Mouse (Mus musculus) left cerebral cortex, postnatal 10 days (tissue): ENCODE results near the gene Pla2g5. TPM values are rescaled to one million over a fixed set of nuclear protein-coding genes. Genes with fewer than 3 reads are reported as not detected.

Experiments used
- DNase-seq, 2 experiments: peaks; one replicate each; pipeline ENCODE4 v3.0.0; 2021 to 2022; ENCODE audit warnings: low spot score in 2 of 2, mixed read lengths in 1 of 2; ENCODE audit errors: extremely low spot score in 1 of 2
- intact Hi-C: fragments of 180-260 bp; cut with DNase I; formaldehyde crosslinking; loops from one replicate; pipeline ENCODE4 v1.15.1; 2025
- total RNA-seq, 2 experiments: library from RNA; stranded (reverse); gene quantifications; 2 replicates each; pipeline ENCODE4 v1.2.3; 2021

The Pla2g5 gene
- total RNA-seq, 2 experiments from 2014 or later: 1.2 to 1.3 TPM

- intact Hi-C loops: no loop called here
- DNase-seq: no peak
These were observed 90.9 kb downstream of the Pla2g5 start for GRCm38 (mm10) chr4:138772386-138772785.

GRCm38 (mm10) chr4:138771970-138772369, 91.3 kb downstream of the Pla2g5 start:
- intact Hi-C loops: no loop called here
- DNase-seq: no peak

- intact Hi-C loops: no loop called here
- no peak for DNase-seq
These were observed 101.0 kb downstream of the Pla2g5 start for GRCm38 (mm10) chr4:138762266-138762665.

DNA sequence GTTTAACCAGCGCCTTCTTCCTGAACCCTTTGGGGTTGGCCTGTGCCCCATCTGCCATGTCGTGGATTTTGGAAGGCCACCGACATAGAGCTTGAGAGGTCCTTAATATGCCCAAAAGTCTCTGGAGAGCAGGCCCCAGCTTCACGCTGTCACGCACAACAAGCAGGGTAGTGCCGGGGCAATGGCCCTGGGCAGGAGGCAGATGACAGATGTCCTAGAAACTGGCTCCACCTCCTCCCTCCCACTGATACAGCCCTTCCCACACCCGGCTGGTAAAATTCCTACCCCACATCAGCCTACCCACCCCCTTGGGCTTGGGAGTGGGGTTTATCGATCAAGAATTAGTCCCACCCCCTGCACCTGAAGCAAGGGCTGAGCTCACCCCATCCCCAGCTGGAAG, 105.9 kb downstream of the Pla2g5 start, which contains the start of gene Pla2g2f:
Gene Pla2g2f, minus strand, starts transcription at position 211 of the 400 bp plus-strand sequence.
- no peak for DNase-seq
- intact Hi-C loops: no loop called here

GRCm38 (mm10) chr4:138755983-138756382, 107.3 kb downstream of the Pla2g5 start:
- intact Hi-C loops: no loop called here
- no peak for DNase-seq

- peak in 1 of 2 experiments; percentile 52 for DNase-seq
- intact Hi-C loops: no loop called here
These were observed 107.8 kb downstream of the Pla2g5 start for GRCm38 (mm10) chr4:138755439-138755838.

DNA sequence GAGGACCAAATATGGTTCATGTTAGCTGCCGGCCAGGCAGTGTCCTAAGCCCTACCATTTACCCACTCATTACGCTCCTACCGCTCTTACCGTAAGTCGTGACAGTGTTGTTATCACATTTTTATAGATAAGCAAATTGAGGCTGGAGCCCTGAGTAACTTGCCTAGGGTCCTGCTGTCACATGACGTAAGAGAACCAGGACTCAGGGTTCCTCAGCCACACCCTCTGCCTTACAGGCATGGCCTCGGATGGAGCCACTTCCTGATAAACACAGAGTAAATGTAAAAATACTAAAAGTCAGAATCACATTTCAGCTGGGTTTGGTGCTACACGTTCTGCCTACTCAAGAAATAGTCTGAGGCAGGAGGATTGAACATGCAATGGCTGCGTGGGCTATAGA, 108.8 kb downstream of the Pla2g5 start:
- intact Hi-C loops: no loop called here
- no peak for DNase-seq

DNA sequence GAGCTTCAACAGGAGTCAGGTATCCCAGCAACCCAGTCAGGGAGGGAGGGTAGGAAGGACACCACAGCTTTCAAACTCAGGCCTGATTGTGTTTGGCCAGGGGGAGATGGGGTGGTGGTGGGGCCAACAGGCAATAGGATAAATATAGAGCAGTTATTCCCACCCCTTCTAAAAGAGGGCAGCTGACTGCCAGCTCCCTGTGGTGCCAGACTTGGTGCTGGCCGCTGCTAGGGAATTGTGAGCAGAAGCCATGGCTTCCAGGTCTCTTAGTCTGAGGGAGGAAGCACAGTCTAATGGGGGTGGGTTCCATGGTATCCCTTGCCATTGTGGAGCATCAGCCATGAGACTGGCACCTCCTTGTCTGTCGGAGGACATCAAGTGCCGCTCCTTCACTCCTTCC, 109.7 kb downstream of the Pla2g5 start:
- DNase-seq: no peak
- intact Hi-C loops: no loop called here

- intact Hi-C loops: no loop called here
- DNase-seq: no peak
These were observed 110.7 kb downstream of the Pla2g5 start for GRCm38 (mm10) chr4:138752603-138753002.

Other genes with a start within 250 kb of the Pla2g5 start
- gene Vwa5b1, start 227.6 kb downstream of the Pla2g5 start, total RNA-seq: 1 to 10 TPM; 3.6 to 4.0 TPM
- not detected for gene Pla2g2c, start 138.7 kb downstream of the Pla2g5 start, total RNA-seq
- gene Ubxn10, start 126.3 kb downstream of the Pla2g5 start, total RNA-seq: 1 to 10 TPM; 1.1 to 1.3 TPM
- gene Pla2g2f, start 105.9 kb downstream of the Pla2g5 start, total RNA-seq: not detected
- gene Pla2g2d, start 87.7 kb downstream of the Pla2g5 start, total RNA-seq: under 1 TPM in 1 of 2 experiments, not detected in 1; 0.16 TPM
- not detected for gene Gm13030, start 10.5 kb upstream of the Pla2g5 start, total RNA-seq
- gene Pla2g2e, start 14.5 kb upstream of the Pla2g5 start, total RNA-seq: not detected
- gene Otud3, start 50.5 kb upstream of the Pla2g5 start, total RNA-seq: 10 to 100 TPM; 13.1 to 13.7 TPM
- gene Rnf186, start 103.6 kb upstream of the Pla2g5 start, total RNA-seq: not detected
- gene Tmco4, start 109.4 kb upstream of the Pla2g5 start, total RNA-seq: 1 to 10 TPM; 1.3 to 1.7 TPM
- gene Htr6, start 212.1 kb upstream of the Pla2g5 start, total RNA-seq: 1 to 10 TPM; 3.6 to 3.8 TPM
- gene Nbl1, start 229.5 kb upstream of the Pla2g5 start, total RNA-seq: 10 to 100 TPM; 34.0 to 37.0 TPM